Mouse (Mus musculus) spleen, adult 2 months (tissue): Measurements from ENCODE around the gene Hoxa3.

Experiments
- CTCF ChIP-seq: fragments of 200-500 bp; IDR thresholded peaks from 2 replicates; pipeline ENCODE4 v1.5.1; 2011; ENCODE audit warnings: mild to moderate bottlenecking, inconsistent platforms; ENCODE audit not compliant: insufficient read depth, insufficient read length, insufficient replicate concordance; ENCODE audit errors: extremely low read depth
- POLR2A ChIP-seq: fragments of 200-500 bp; IDR thresholded peaks from 2 replicates; pipeline ENCODE4 v1.6.1; 2011; ENCODE audit warnings: low read depth, low read length, inconsistent platforms

GRCm38 (mm10) chr6:52215070-52215469 is 1.9 kb upstream of the Hoxa3 start:
- TF ChIP-seq CTCF (no peak), POLR2A (no peak)
